10 mouse cellular contexts compared by ENCODE assay signal in genomic region chr10:128061109-128061508, GRCm38 (mm10). TPM values are rescaled to one million over a fixed set of nuclear protein-coding genes. Genes with fewer than 3 reads are reported as not detected.
DNase-seq lines count a peak whose midpoint lies in the region; ATAC-seq and TF ChIP-seq lines count a peak whose summit lies in the region.
"Had no signal": no experiment of that assay in that cellular context is flagged by ENCODE, and none has a peak within 500 bp of the region (broad histone marks: within the 10 kb centered on the region; RNA-seq: fewer than 3 reads in every experiment).

No protein-coding gene starts in this region.

- ATAC-seq in heart, postnatal 0 days (ENCODE audit: insufficient read depth, low read depth) = no peak
- no peak for ATAC-seq in intestine, embryonic 15.5 days
- no peak for ATAC-seq in midbrain, embryonic 14.5 days (ENCODE audit: low FRiP score, low TSS enrichment)
- no peak for ATAC-seq in megakaryocyte-erythroid progenitor cell, adult 5-6 weeks (replicated peaks; ENCODE audit: low FRiP score, low TSS enrichment, poor library complexity, severe bottlenecking)
- ATAC-seq in activated CD4-positive, CD25-positive, alpha-beta regulatory T cell, adult 4 months = no peak

- no peak for DNase-seq in heart, postnatal 0 days (ENCODE audit: low spot score)
- DNase-seq in heart, adult 2 months = no peak
- DNase-seq in embryonic facial prominence, embryonic 10.5 days (ENCODE audit: low spot score) = no peak
- no peak for DNase-seq in midbrain, embryonic 14.5 days
- DNase-seq in ovary, adult 18-20 months (ENCODE audit: low spot score) = no peak
- DNase-seq: cerebellum, adult 9-11 months had no signal

- H3K27me3 ChIP-seq in heart, postnatal 0 days (ENCODE audit: control insufficient read depth, insufficient read depth, low read length) = no peaks in the 10 kb centered on the region
- no peaks in the 10 kb centered on the region for H3K27me3 ChIP-seq in heart, adult 2 months (ENCODE audit: control insufficient read depth, insufficient read depth, low read length)
- no peaks in the 10 kb centered on the region for H3K27me3 ChIP-seq in embryonic facial prominence, embryonic 10.5 days (replicated peaks; ENCODE audit: low read depth, poor library complexity, severe bottlenecking)
- H3K27me3 ChIP-seq in intestine, embryonic 15.5 days (replicated peaks) = no peaks in the 10 kb centered on the region
- H3K27me3 ChIP-seq in midbrain, embryonic 14.5 days (ENCODE audit: control insufficient read depth, insufficient read depth, low read length) = no peaks in the 10 kb centered on the region

- H3K4me1 ChIP-seq in heart, postnatal 0 days (ENCODE audit: control insufficient read depth, insufficient read depth) = peaks cover 9% of the 10 kb centered on the region
- H3K4me1 ChIP-seq in heart, adult 2 months (ENCODE audit: control insufficient read depth, insufficient read depth, low read length) = peaks cover 10% of the 10 kb centered on the region
- peaks cover 28% of the 10 kb centered on the region for H3K4me1 ChIP-seq in embryonic facial prominence, embryonic 10.5 days
- peaks cover 8% of the 10 kb centered on the region for H3K4me1 ChIP-seq in intestine, embryonic 15.5 days (replicated peaks)
- peaks cover 17% of the 10 kb centered on the region for H3K4me1 ChIP-seq in midbrain, embryonic 14.5 days (ENCODE audit: control insufficient read depth, insufficient read depth, low read length)

- H3K9ac ChIP-seq in heart, postnatal 0 days (replicated peaks; ENCODE audit: low read depth, low read length) = peak overlapping the region; percentile 94; the same call in 1 of the 2 replicates
- H3K9ac ChIP-seq in heart, adult 2 months (ENCODE audit: low read depth, low read length) = no peak overlapping the region
- H3K9ac ChIP-seq in intestine, embryonic 15.5 days = peak overlapping the region; percentile 40; the same call in 1 of the 2 replicates
- H3K9ac ChIP-seq in midbrain, embryonic 14.5 days (replicated peaks; ENCODE audit: low read length) = no peak overlapping the region

- no peaks in the 10 kb centered on the region for H3K9me3 ChIP-seq in heart, postnatal 0 days (replicated peaks; ENCODE audit: control insufficient read depth, low read length)
- no peaks in the 10 kb centered on the region for H3K9me3 ChIP-seq in embryonic facial prominence, embryonic 10.5 days
- H3K9me3 ChIP-seq in intestine, embryonic 15.5 days = no peaks in the 10 kb centered on the region
- H3K9me3 ChIP-seq in midbrain, embryonic 14.5 days (ENCODE audit: control insufficient read depth, low read length) = no peaks in the 10 kb centered on the region

- TF ChIP-seq CTCF in heart, postnatal 0 days (IDR thresholded peaks at IDR 0.05; ENCODE audit: low read depth) = no peak
- no peak for TF ChIP-seq CTCF in heart, adult 2 months (IDR thresholded peaks at IDR 0.05)

- H3K27ac ChIP-seq in heart, postnatal 0 days (ENCODE audit: low read depth) = no peak overlapping the region
- no peak overlapping the region for H3K27ac ChIP-seq in heart, adult 2 months
- no peak overlapping the region for H3K27ac ChIP-seq in embryonic facial prominence, embryonic 10.5 days (replicated peaks)
- no peak overlapping the region for H3K27ac ChIP-seq in intestine, embryonic 15.5 days
- H3K27ac ChIP-seq in midbrain, embryonic 14.5 days (replicated peaks; ENCODE audit: low read depth, low read length) = no peak overlapping the region
- H3K27ac ChIP-seq: macrophage had no signal

- 0 out of 2 replicates have a peak overlapping the region, but pooled peaks have one; percentile 96 for H3K4me3 ChIP-seq in heart, postnatal 0 days (ENCODE audit: low read depth, low read length)
- no peak overlapping the region for H3K4me3 ChIP-seq in heart, adult 2 months
- peak overlapping the region; percentile 98 for H3K4me3 ChIP-seq in embryonic facial prominence, embryonic 10.5 days
- H3K4me3 ChIP-seq in intestine, embryonic 15.5 days (replicated peaks) = peak overlapping the region; percentile 79; the same call in 1 of the 2 replicates
- no peak overlapping the region for H3K4me3 ChIP-seq in midbrain, embryonic 14.5 days (replicated peaks; ENCODE audit: low read depth, low read length)

- H3K79me2 ChIP-seq in heart, adult 2 months (replicated peaks; ENCODE audit: control insufficient read depth, insufficient read depth, low read length) = peaks cover 3% of the 10 kb centered on the region; the same call in 1 of the 2 replicates

- TF ChIP-seq POLR2A in heart, adult 2 months (IDR thresholded peaks at IDR 0.05; ENCODE audit: insufficient read depth, low read depth, low read length) = no peak

- TF ChIP-seq EP300 in heart, postnatal 0 days (IDR thresholded peaks at IDR 0.05; ENCODE audit: low read depth) = no peak
- no peak for TF ChIP-seq EP300 in heart, adult 2 months (IDR thresholded peaks at IDR 0.05; ENCODE audit: insufficient read depth, low read depth, low read length)

- H3K36me3 ChIP-seq in heart, postnatal 0 days (replicated peaks; ENCODE audit: control insufficient read depth, insufficient read depth, low read length) = 0 out of 2 replicates have a peak, but pooled peaks cover 4% of the 10 kb centered on the region
- peaks cover 25% of the 10 kb centered on the region for H3K36me3 ChIP-seq in heart, adult 2 months (ENCODE audit: control insufficient read depth, insufficient read depth, low read length)
- peaks cover 55% of the 10 kb centered on the region for H3K36me3 ChIP-seq in embryonic facial prominence, embryonic 10.5 days (replicated peaks)
- peaks cover 7% of the 10 kb centered on the region; the same call in 1 of the 2 replicates for H3K36me3 ChIP-seq in intestine, embryonic 15.5 days
- peaks cover 8% of the 10 kb centered on the region; the same call in 1 of the 2 replicates for H3K36me3 ChIP-seq in midbrain, embryonic 14.5 days (ENCODE audit: control insufficient read depth, insufficient read depth, low read length)

- peak overlapping the region; percentile 83 for H3K4me2 ChIP-seq in heart, postnatal 0 days (ENCODE audit: low read depth, low read length)
- H3K4me2 ChIP-seq in intestine, embryonic 15.5 days (replicated peaks) = peak overlapping the region; percentile 84
- peak overlapping the region; percentile 90 for H3K4me2 ChIP-seq in midbrain, embryonic 14.5 days (ENCODE audit: low read length)

- intact Hi-C loops in heart, adult 2 months (cut with DNase I) = no loop called here

- 77% methylated on average over 5 of the region's 5 CpGs for whole genome bisulfite sequencing in heart, postnatal 0 days
- WGBS in heart, adult 2 months = 80% methylated on average over 5 of the region's 5 CpGs
- 93% methylated on average over 5 of the region's 5 CpGs for WGBS in embryonic facial prominence, embryonic 10.5 days
- WGBS in intestine, embryonic 15.5 days = 85% methylated on average over 5 of the region's 5 CpGs
- WGBS in midbrain, embryonic 14.5 days = 87% methylated on average over 5 of the region's 5 CpGs

RNA-seq across cellular contexts. Expression of gene Ptges3, which starts 2.4 kb away (rescaled TPM):
- 48.4 and 59.2 TPM in 2 replicates for total RNA-seq in heart, postnatal 0 days (2014; rRNA removed; ENCODE audit: low replicate concordance)
- polyA plus RNA-seq in heart, postnatal 0 days (2015; fragmentation: Nextera tagmentation; extraction: Ambion mirVana) = 209 and 211 TPM in 2 replicates
- total RNA-seq in heart, adult 2 months (2021) = 10 to 100 TPM; 96.0 to 97.3 TPM
- 16.3 and 19.2 TPM in 2 replicates for polyA plus RNA-seq in heart, adult 2 months (2012; rRNA removed)
- 711 and 729 TPM in 2 replicates for polyA plus RNA-seq in embryonic facial prominence, embryonic 10.5 days (2016; fragmentation: Nextera tagmentation; extraction: Ambion mirVana)
- 482 and 586 TPM in 2 replicates for polyA plus RNA-seq in intestine, embryonic 15.5 days (2015; fragmentation: Nextera tagmentation; extraction: Ambion mirVana)
- 413 and 443 TPM in 2 replicates for polyA plus RNA-seq in midbrain, embryonic 14.5 days (2014; fragmentation: Nextera tagmentation; extraction: Ambion mirVana)
- 210 and 260 TPM in 2 replicates for total RNA-seq in megakaryocyte-erythroid progenitor cell, adult 5-6 weeks (2014; fragmentation: Nextera tagmentation)
- total RNA-seq in megakaryocyte-erythroid progenitor cell, adult 5-6 weeks (2017) = 377 and 378 TPM in 2 replicates
- 100 to 1,000 TPM; 194 to 285 TPM for polyA plus RNA-seq in activated CD4-positive, CD25-positive, alpha-beta regulatory T cell, adult 4 months (2017; shearing (Covaris generic))

RNA-seq across cellular contexts. Expression of gene Atp5b, which starts 22.0 kb away (rescaled TPM):
- total RNA-seq in heart, postnatal 0 days (2014; rRNA removed; ENCODE audit: low replicate concordance) = 19,517 and 23,614 TPM in 2 replicates
- 9,758 and 9,784 TPM in 2 replicates for polyA plus RNA-seq in heart, postnatal 0 days (2015; fragmentation: Nextera tagmentation; extraction: Ambion mirVana)
- 1,000 to 10,000 TPM; 7,689 to 9,158 TPM for total RNA-seq in heart, adult 2 months (2021)
- 8,017 and 9,446 TPM in 2 replicates for polyA plus RNA-seq in heart, adult 2 months (2012; rRNA removed)
- 2,197 and 2,277 TPM in 2 replicates for polyA plus RNA-seq in embryonic facial prominence, embryonic 10.5 days (2016; fragmentation: Nextera tagmentation; extraction: Ambion mirVana)
- polyA plus RNA-seq in intestine, embryonic 15.5 days (2015; fragmentation: Nextera tagmentation; extraction: Ambion mirVana) = 3,029 and 3,109 TPM in 2 replicates
- polyA plus RNA-seq in midbrain, embryonic 14.5 days (2014; fragmentation: Nextera tagmentation; extraction: Ambion mirVana) = 1,898 and 2,035 TPM in 2 replicates
- total RNA-seq in megakaryocyte-erythroid progenitor cell, adult 5-6 weeks (2014; fragmentation: Nextera tagmentation) = 2,207 and 2,550 TPM in 2 replicates
- total RNA-seq in megakaryocyte-erythroid progenitor cell, adult 5-6 weeks (2017) = 3,084 and 3,964 TPM in 2 replicates
- 100 to 1,000 TPM; 413 to 469 TPM for polyA plus RNA-seq in activated CD4-positive, CD25-positive, alpha-beta regulatory T cell, adult 4 months (2017; shearing (Covaris generic))

RNA-seq across cellular contexts. Expression of gene Naca, which starts 25.7 kb away (rescaled TPM):
- total RNA-seq in heart, postnatal 0 days (2014; rRNA removed; ENCODE audit: low replicate concordance) = 307 and 346 TPM in 2 replicates
- polyA plus RNA-seq in heart, postnatal 0 days (2015; fragmentation: Nextera tagmentation; extraction: Ambion mirVana) = 370 and 382 TPM in 2 replicates
- 100 to 1,000 TPM; 436 to 544 TPM for total RNA-seq in heart, adult 2 months (2021)
- 204 and 212 TPM in 2 replicates for polyA plus RNA-seq in heart, adult 2 months (2012; rRNA removed)
- 907 and 927 TPM in 2 replicates for polyA plus RNA-seq in embryonic facial prominence, embryonic 10.5 days (2016; fragmentation: Nextera tagmentation; extraction: Ambion mirVana)
- polyA plus RNA-seq in intestine, embryonic 15.5 days (2015; fragmentation: Nextera tagmentation; extraction: Ambion mirVana) = 779 and 830 TPM in 2 replicates
- polyA plus RNA-seq in midbrain, embryonic 14.5 days (2014; fragmentation: Nextera tagmentation; extraction: Ambion mirVana) = 627 and 634 TPM in 2 replicates
- total RNA-seq in megakaryocyte-erythroid progenitor cell, adult 5-6 weeks (2014; fragmentation: Nextera tagmentation) = 1,531 and 1,673 TPM in 2 replicates
- 2,722 and 3,167 TPM in 2 replicates for total RNA-seq in megakaryocyte-erythroid progenitor cell, adult 5-6 weeks (2017)
- polyA plus RNA-seq in activated CD4-positive, CD25-positive, alpha-beta regulatory T cell, adult 4 months (2017; shearing (Covaris generic)) = 1,000 to 10,000 TPM; 1,124 to 1,330 TPM

RNA-seq across cellular contexts. Expression of gene Baz2a, which starts 30.3 kb away (rescaled TPM):
- 15.8 and 16.7 TPM in 2 replicates for total RNA-seq in heart, postnatal 0 days (2014; rRNA removed; ENCODE audit: low replicate concordance)
- polyA plus RNA-seq in heart, postnatal 0 days (2015; fragmentation: Nextera tagmentation; extraction: Ambion mirVana) = 7.2 and 7.7 TPM in 2 replicates
- 10 to 100 TPM; 18.4 to 22.4 TPM for total RNA-seq in heart, adult 2 months (2021)
- polyA plus RNA-seq in heart, adult 2 months (2012; rRNA removed) = 15.5 and 23.7 TPM in 2 replicates
- 14.7 and 17.5 TPM in 2 replicates for polyA plus RNA-seq in embryonic facial prominence, embryonic 10.5 days (2016; fragmentation: Nextera tagmentation; extraction: Ambion mirVana)
- polyA plus RNA-seq in intestine, embryonic 15.5 days (2015; fragmentation: Nextera tagmentation; extraction: Ambion mirVana) = 11.7 and 12.5 TPM in 2 replicates
- polyA plus RNA-seq in midbrain, embryonic 14.5 days (2014; fragmentation: Nextera tagmentation; extraction: Ambion mirVana) = 14.8 and 19.4 TPM in 2 replicates
- 43.8 and 44.6 TPM in 2 replicates for total RNA-seq in megakaryocyte-erythroid progenitor cell, adult 5-6 weeks (2014; fragmentation: Nextera tagmentation)
- total RNA-seq in megakaryocyte-erythroid progenitor cell, adult 5-6 weeks (2017) = 12.4 and 14.3 TPM in 2 replicates
- 10 to 100 TPM; 44.1 to 53.3 TPM for polyA plus RNA-seq in activated CD4-positive, CD25-positive, alpha-beta regulatory T cell, adult 4 months (2017; shearing (Covaris generic))

RNA-seq across cellular contexts. Expression of gene Prim1, which starts 46.1 kb away (rescaled TPM):
- total RNA-seq in heart, postnatal 0 days (2014; rRNA removed; ENCODE audit: low replicate concordance) = 10.0 and 21.1 TPM in 2 replicates
- polyA plus RNA-seq in heart, postnatal 0 days (2015; fragmentation: Nextera tagmentation; extraction: Ambion mirVana) = 16.1 and 19.1 TPM in 2 replicates
- total RNA-seq in heart, adult 2 months (2021) = 1 to 10 TPM; 1.7 TPM
- 1.2 and 2.0 TPM in 2 replicates for polyA plus RNA-seq in heart, adult 2 months (2012; rRNA removed)
- polyA plus RNA-seq in embryonic facial prominence, embryonic 10.5 days (2016; fragmentation: Nextera tagmentation; extraction: Ambion mirVana) = 106 and 111 TPM in 2 replicates
- polyA plus RNA-seq in intestine, embryonic 15.5 days (2015; fragmentation: Nextera tagmentation; extraction: Ambion mirVana) = 67.9 and 73.0 TPM in 2 replicates
- polyA plus RNA-seq in midbrain, embryonic 14.5 days (2014; fragmentation: Nextera tagmentation; extraction: Ambion mirVana) = 41.1 and 42.7 TPM in 2 replicates
- 99.7 and 123 TPM in 2 replicates for total RNA-seq in megakaryocyte-erythroid progenitor cell, adult 5-6 weeks (2014; fragmentation: Nextera tagmentation)
- 134 and 143 TPM in 2 replicates for total RNA-seq in megakaryocyte-erythroid progenitor cell, adult 5-6 weeks (2017)
- 10 to 100 TPM; 26.5 to 37.8 TPM for polyA plus RNA-seq in activated CD4-positive, CD25-positive, alpha-beta regulatory T cell, adult 4 months (2017; shearing (Covaris generic))

Comparison
In these comparisons a context has a peak if more than half of its experiments do, and no peak if none do; other contexts are left out.
1. H3K4me3 ChIP-seq: peak in heart, postnatal 0 days (single experiment), embryonic facial prominence, embryonic 10.5 days (single experiment) and intestine, embryonic 15.5 days (single experiment); none in heart, adult 2 months (single experiment) and midbrain, embryonic 14.5 days (single experiment).
2. H3K9ac ChIP-seq: peak in heart, postnatal 0 days (single experiment) and intestine, embryonic 15.5 days (single experiment); none in heart, adult 2 months (single experiment) and midbrain, embryonic 14.5 days (single experiment).
3. Peak in every context shown above with its lines, with median percentiles within 50 percentile points of each other: H3K4me2 ChIP-seq.